Mouse (Mus musculus) myocyte (in vitro differentiated cells): ENCODE measurements around the gene Dzip1.

Source experiments
- E2F4 ChIP-seq: IDR thresholded peaks from one replicate; pipeline ENCODE4 v1.6.1; 2011; ENCODE audit warnings: mild to moderate bottlenecking, control low read depth, moderate library complexity; ENCODE audit not compliant: insufficient read depth
- MAX ChIP-seq: IDR thresholded peaks from one replicate; pipeline ENCODE4 v1.6.1; 2011; ENCODE audit warnings: low read depth, mild to moderate bottlenecking, control low read depth
- MYOD1 ChIP-seq, 3 experiments: IDR thresholded peaks; one replicate each; pipeline ENCODE4 v1.6.1; 2011; ENCODE audit warnings: control low read depth in 2 of 3, low read depth in 2 of 3, mild to moderate bottlenecking in 2 of 3, moderate library complexity in 1 of 3; ENCODE audit not compliant: insufficient read length in 2 of 3, control insufficient read depth in 1 of 3
- MYOG ChIP-seq, 3 experiments: IDR thresholded peaks; one replicate each; pipeline ENCODE4 v1.6.1; 2011; ENCODE audit warnings: control low read depth in 2 of 3, low read depth in 2 of 3, mild to moderate bottlenecking in 2 of 3; ENCODE audit not compliant: insufficient read length in 2 of 3, control insufficient read depth in 1 of 3, insufficient read depth in 1 of 3
- POLR2A ChIP-seq: IDR thresholded peaks from one replicate; pipeline ENCODE4 v1.6.1; 2011; ENCODE audit warnings: low read depth, mild to moderate bottlenecking, control low read depth, moderate library complexity; ENCODE audit not compliant: insufficient read length
- POLR2AphosphoS2 ChIP-seq: IDR thresholded peaks from one replicate; pipeline ENCODE4 v1.6.1; 2011; ENCODE audit warnings: low read depth, control low read depth; ENCODE audit not compliant: insufficient read length
- TCF3 ChIP-seq: IDR thresholded peaks from one replicate; pipeline ENCODE4 v1.6.1; 2011; ENCODE audit warnings: low read depth, control low read depth; ENCODE audit not compliant: insufficient read length
- USF1 ChIP-seq: IDR thresholded peaks from one replicate; pipeline ENCODE4 v1.6.1; 2011; ENCODE audit warnings: low read depth, mild to moderate bottlenecking, control low read depth, moderate library complexity

DNA sequence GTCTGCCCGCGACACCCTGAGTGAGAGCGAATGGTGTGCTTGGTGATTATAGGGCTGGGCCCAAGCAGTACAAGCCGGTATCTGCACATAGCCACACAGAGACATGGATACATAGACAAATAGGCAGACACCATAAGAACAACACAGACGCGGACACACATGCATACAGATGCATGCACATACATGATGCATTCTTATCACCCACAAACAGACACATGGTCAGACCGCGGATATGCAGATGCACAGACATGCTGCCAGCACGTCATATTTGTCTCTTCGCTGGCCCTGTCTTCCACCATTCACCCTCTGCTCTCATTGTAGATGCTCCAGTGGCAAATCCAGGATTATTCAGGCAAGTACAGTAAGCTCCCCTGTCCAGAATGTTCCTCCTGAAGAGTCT is 78.4 kb downstream of the Dzip1 start:
- TF ChIP-seq POLR2A (no peak), POLR2AphosphoS2 (no peak), TCF3 (no peak), USF1 (no peak), MAX (no peak), MYOG (IDR thresholded peaks at IDR 0.05; ENCODE audit: control insufficient read depth in 1 of 3, insufficient read depth in 1 of 3, insufficient read length in 2 of 3, low read depth in 2 of 3) (no peak), E2F4 (no peak), MYOD1 (IDR thresholded peaks at IDR 0.05; ENCODE audit: control insufficient read depth in 1 of 3, insufficient read length in 2 of 3, low read depth in 2 of 3) (no peak)
